Mouse (Mus musculus) spleen, embryonic (tissue): Measurements from ENCODE around the gene Pcyox1.
"Not testable (repeated sequence)": the region's sequence is repeated elsewhere in the genome, so short reads cannot be mapped to it uniquely, and the experiment has no call there.

Experiments
- CTCF ChIA-PET: fragments of 350-600 bp; sonication (Branson Sonifier 250); formaldehyde crosslinking; loops from one replicate; lab custom pipeline; 2022; lab: Charles Lee

Pcyox1 gene

GRCm38 (mm10) chr6:86366853-86367249 is 30.1 kb downstream of the Pcyox1 start:
- CTCF ChIA-PET, result interaction anchor here (0.5 to 1.0 kb wide), 2 partner anchors 59 to 398 kb away, joined by 3 to 12 read pairs; partner anchors contain the start of gene Gm44790

- CTCF ChIA-PET, result interaction anchor here (1.0 kb wide), 1 partner anchor 60 kb away, joined by 3 read pairs; the partner anchor contains the start of gene Gm44790
Observed at GRCm38 (mm10) chr6:86366125-86366852, 30.7 kb downstream of the Pcyox1 start.

- CTCF ChIA-PET, result interaction anchor here (0.7 to 0.8 kb wide), 3 partner anchors 25 to 1084 kb away, joined by 3 to 5 read pairs (median 4); no protein-coding TSS in a partner anchor
Observed at GRCm38 (mm10) chr6:86365371-86366124, 31.4 kb downstream of the Pcyox1 start, which contains the start of gene Fam136a. Gene Fam136a, plus strand, starts transcription at chr6:86365646.

- CTCF ChIA-PET, result interaction anchor here (0.7 to 0.8 kb wide), 3 partner anchors 26 to 1083 kb away, joined by 3 to 5 read pairs (median 4); no protein-coding TSS in a partner anchor
Observed at GRCm38 (mm10) chr6:86364442-86365141, 32.4 kb downstream of the Pcyox1 start.

GRCm38 (mm10) chr6:86361373-86361772 is 35.6 kb downstream of the Pcyox1 start:
- CTCF ChIA-PET, result no interaction called here

GRCm38 (mm10) chr6:86360691-86361090 is 36.3 kb downstream of the Pcyox1 start:
- CTCF ChIA-PET, result no interaction called here

GRCm38 (mm10) chr6:86356956-86357355 is 40.0 kb downstream of the Pcyox1 start:
- CTCF ChIA-PET, result no interaction called here

GRCm38 (mm10) chr6:86354948-86355347 is 42.0 kb downstream of the Pcyox1 start:
- CTCF ChIA-PET, result no interaction called here

GRCm38 (mm10) chr6:86349257-86349656 is 47.7 kb downstream of the Pcyox1 start:
- CTCF ChIA-PET, result interaction anchor here (0.7 kb wide), 2 partner anchors 10 to 1133 kb away, joined by 8 to 9 read pairs; no protein-coding TSS in a partner anchor

GRCm38 (mm10) chr6:86346063-86346462 is 50.9 kb downstream of the Pcyox1 start:
- CTCF ChIA-PET, result no interaction called here

- CTCF ChIA-PET, result no interaction called here
Observed at GRCm38 (mm10) chr6:86343656-86344055, 53.3 kb downstream of the Pcyox1 start.

GRCm38 (mm10) chr6:86336340-86336739 is 60.6 kb downstream of the Pcyox1 start:
- CTCF ChIA-PET, result not testable (repeated sequence)
